Mouse (Mus musculus) T-helper 1 cell (primary cell): ENCODE data around the gene Cacng1.

ENCODE experiments used
- in situ Hi-C: fragments of 300-600 bp; cut with MboI, MseI; formaldehyde crosslinking; loops from one replicate; pipeline ENCODE4 v1.15.1; 2025; ENCODE audit warnings: high pct_unique_total_duplicates

Cacng1 gene

GRCm38 (mm10) chr11:107657117-107657516, 59.2 kb downstream of the Cacng1 start:
- in situ Hi-C loops, result no loop called here

GRCm38 (mm10) chr11:107655538-107655937, 60.8 kb downstream of the Cacng1 start:
- in situ Hi-C loops, result no loop called here
